Mouse (Mus musculus) hindbrain, embryonic 11.5 days (tissue): Measurements from ENCODE around the gene Fcrlb. TPM values are rescaled to one million over a fixed set of nuclear protein-coding genes. Genes with fewer than 3 reads are reported as not detected.
"Not testable (repeated sequence)": the region's sequence is repeated elsewhere in the genome, so short reads cannot be mapped to it uniquely, and the experiment has no call there.

Source experiments
- ATAC-seq: fragments of 200-750 bp; cut with Nextera tagmentation; 2 replicates; pipeline ENCODE4 v1.8.0; 2017; ENCODE audit warnings: mild to moderate bottlenecking, moderate TSS enrichment, moderate library complexity; ENCODE audit not compliant: low FRiP score
- DNase-seq: peaks from one replicate; pipeline ENCODE4 v3.0.0-alpha.2; 2015; ENCODE audit warnings: low spot score
- H3K27ac ChIP-seq: fragments of 300-500 bp; sonication (generic); 2 replicates; pipeline ENCODE4 v1.5.1; 2014; ENCODE audit warnings: mild to moderate bottlenecking, low read depth, low read length
- H3K27me3 ChIP-seq: fragments of 300-500 bp; sonication (generic); 2 replicates; pipeline ENCODE4 v1.6.1; 2014; ENCODE audit warnings: mild to moderate bottlenecking, low read length, moderate library complexity, mixed read lengths; ENCODE audit not compliant: control insufficient read depth, insufficient read depth
- H3K36me3 ChIP-seq: fragments of 300-500 bp; sonication (generic); 2 replicates; pipeline ENCODE4 v1.6.1; 2014; ENCODE audit warnings: mild to moderate bottlenecking, low read length, moderate library complexity, mixed read lengths; ENCODE audit not compliant: control insufficient read depth, insufficient read depth
- H3K4me1 ChIP-seq: fragments of 300-500 bp; sonication (generic); replicated peaks from 2 replicates; pipeline ENCODE4 v1.6.1; 2014; ENCODE audit warnings: low read length, mixed read lengths; ENCODE audit not compliant: control insufficient read depth, insufficient read depth
- H3K4me2 ChIP-seq: fragments of 300-500 bp; sonication (generic); replicated peaks from 2 replicates; pipeline ENCODE4 v1.6.1; 2014; ENCODE audit warnings: mild to moderate bottlenecking, low read depth, low read length
- H3K4me3 ChIP-seq: fragments of 300-500 bp; sonication (generic); 2 replicates; pipeline ENCODE4 v1.5.1; 2014; ENCODE audit warnings: low read depth, low read length
- H3K9ac ChIP-seq: fragments of 300-500 bp; sonication (generic); 2 replicates; pipeline ENCODE4 v1.6.1; 2014; ENCODE audit warnings: low read depth, low read length
- H3K9me3 ChIP-seq: fragments of 300-500 bp; sonication (generic); 2 replicates; pipeline ENCODE4 v1.6.1; 2016; ENCODE audit warnings: low read length; ENCODE audit not compliant: control insufficient read depth
- WGBS: fragments of 180-500 bp; shearing (Covaris S2); extraction: QIAGEN DNeasy Blood & Tissue Kit; methylation state at CpG from one replicate; pipeline ENCODE4 v1.1.7; 2014; 5-methylcytosine and 5-hydroxymethylcytosine counted together
- polyA plus RNA-seq: library from polyadenylated mRNA; unstranded; fragments of >200 nt; fragmentation: Nextera tagmentation; extraction: Ambion mirVana; gene quantifications from 2 replicates; pipeline ENCODE4 v1.2.1, GENCODE M21; 2014

Fcrlb gene
- not detected in 2 replicates for polyA plus RNA-seq

- Histone ChIP-seq H3K36me3 (no peaks in the 10 kb centered on the region), H3K9ac (no peak within 1 kb of the TSS), H3K27ac (no peak within 1 kb of the TSS), H3K4me1 (0 out of 2 replicates have a peak, but pooled peaks cover 4% of the 10 kb centered on the region), H3K4me2 (no peak within 1 kb of the TSS), H3K4me3 (no peak within 1 kb of the TSS), H3K27me3 (peaks cover 13% of the 10 kb centered on the region), H3K9me3 (no peaks in the 10 kb centered on the region)
- DNase-seq (no peak), ATAC-seq (no peak)
- 76% methylated on average over 5 of the region's 5 CpGs for WGBS
These were observed at the start of gene Fcrlb for GRCm38 (mm10) chr1:170912891-170913615. Gene Fcrlb (minus strand): TSS chr1:170912941.

DNA sequence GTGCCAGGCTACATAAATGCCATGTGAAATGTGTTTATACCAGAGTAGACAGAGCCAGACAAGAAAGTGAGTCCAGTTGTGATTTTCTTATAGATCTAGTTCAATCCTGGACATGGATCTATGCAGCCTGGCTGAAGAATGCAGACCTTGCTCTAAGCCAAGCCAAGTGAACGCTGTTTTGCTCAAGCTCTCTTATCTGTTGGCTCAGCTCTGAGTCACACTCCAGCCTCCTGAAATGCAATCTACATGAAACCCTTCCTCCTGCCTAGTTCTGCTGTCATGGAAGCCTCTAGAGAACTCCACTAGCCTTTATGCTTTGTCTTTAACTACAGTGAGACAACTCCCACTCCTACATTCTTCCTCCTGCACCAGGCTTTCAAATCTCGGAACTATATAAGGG lies 49.6 kb upstream of the Fcrlb start:
- no peaks in the 10 kb centered on the region for H3K27me3 ChIP-seq
- no peak for ATAC-seq
- no peak overlapping the region for H3K27ac ChIP-seq
- H3K36me3 ChIP-seq, result no peaks in the 10 kb centered on the region
- no peak for DNase-seq
- no peak overlapping the region for H3K4me3 ChIP-seq
- no peak overlapping the region for H3K9ac ChIP-seq
- H3K4me1 ChIP-seq, result no peaks in the 10 kb centered on the region
- H3K4me2 ChIP-seq, result no peak overlapping the region
- 76% methylated on average over 2 of the region's 2 CpGs for WGBS
- H3K9me3 ChIP-seq, result no peaks in the 10 kb centered on the region

GRCm38 (mm10) chr1:170961101-170961500 lies 48.4 kb upstream of the Fcrlb start:
- WGBS, result 82% methylated on average over 6 of the region's 6 CpGs
- no peak for DNase-seq
- Histone ChIP-seq H3K27ac (no peak overlapping the region), H3K4me2 (no peak overlapping the region), H3K9me3 (no peaks in the 10 kb centered on the region), H3K4me3 (no peak overlapping the region), H3K9ac (no peak overlapping the region), H3K27me3 (no peaks in the 10 kb centered on the region), H3K36me3 (no peaks in the 10 kb centered on the region), H3K4me1 (no peaks in the 10 kb centered on the region)
- ATAC-seq, result no peak

GRCm38 (mm10) chr1:170959791-170960190 lies 47.0 kb upstream of the Fcrlb start:
- Histone ChIP-seq H3K9ac (no peak overlapping the region), H3K27ac (no peak overlapping the region), H3K36me3 (no peaks in the 10 kb centered on the region), H3K4me1 (no peaks in the 10 kb centered on the region), H3K4me2 (no peak overlapping the region), H3K4me3 (no peak overlapping the region), H3K9me3 (no peaks in the 10 kb centered on the region), H3K27me3 (no peaks in the 10 kb centered on the region)
- ATAC-seq (no peak), DNase-seq (no peak)
- WGBS, result 82% methylated on average over 2 of the region's 2 CpGs

GRCm38 (mm10) chr1:170958225-170958624 lies 45.5 kb upstream of the Fcrlb start:
- Histone ChIP-seq H3K36me3 (no peaks in the 10 kb centered on the region), H3K9me3 (no peaks in the 10 kb centered on the region), H3K4me2 (no peak overlapping the region), H3K4me3 (no peak overlapping the region), H3K9ac (no peak overlapping the region), H3K27ac (no peak overlapping the region), H3K4me1 (no peaks in the 10 kb centered on the region), H3K27me3 (no peaks in the 10 kb centered on the region)
- ATAC-seq (no peak), DNase-seq (no peak)
- WGBS, result 63% methylated on average over 3 of the region's 3 CpGs

DNA sequence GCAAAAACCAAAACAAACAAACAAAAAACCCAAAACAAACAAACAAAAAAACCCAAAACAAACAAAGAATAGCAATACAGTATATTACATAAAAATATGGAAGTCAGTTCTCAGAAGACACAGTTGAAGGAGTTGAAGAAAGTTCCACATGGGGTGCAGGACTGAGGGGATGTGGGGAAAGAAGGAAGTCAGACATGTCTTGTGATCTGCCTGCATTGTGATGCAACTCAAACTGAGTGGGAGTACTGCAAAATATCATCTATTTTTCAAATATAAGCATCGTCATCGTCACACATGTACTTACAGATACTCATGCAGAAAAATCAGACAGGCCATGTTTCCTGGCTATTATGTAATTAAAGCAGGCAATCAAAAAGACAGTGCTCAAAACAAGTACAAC lies 40.5 kb upstream of the Fcrlb start:
- Histone ChIP-seq H3K4me2 (no peak overlapping the region), H3K4me3 (no peak overlapping the region), H3K27me3 (no peaks in the 10 kb centered on the region), H3K36me3 (no peaks in the 10 kb centered on the region), H3K9me3 (no peaks in the 10 kb centered on the region), H3K4me1 (no peaks in the 10 kb centered on the region), H3K27ac (no peak overlapping the region), H3K9ac (no peak overlapping the region)
- ATAC-seq (no peak), DNase-seq (no peak)
- WGBS, result 89% methylated on average over 2 of the region's 2 CpGs

- no peak overlapping the region for H3K4me3 ChIP-seq
- H3K4me1 ChIP-seq, result no peaks in the 10 kb centered on the region
- no peak overlapping the region for H3K27ac ChIP-seq
- no peaks in the 10 kb centered on the region for H3K27me3 ChIP-seq
- H3K4me2 ChIP-seq, result no peak overlapping the region
- no peaks in the 10 kb centered on the region for H3K36me3 ChIP-seq
- H3K9ac ChIP-seq, result no peak overlapping the region
- ATAC-seq, result no peak
- DNase-seq, result no peak
- WGBS, result 84% methylated on average over 3 of the region's 3 CpGs
- H3K9me3 ChIP-seq, result no peaks in the 10 kb centered on the region
These were observed 38.0 kb upstream of the Fcrlb start for GRCm38 (mm10) chr1:170950772-170951171.

DNA sequence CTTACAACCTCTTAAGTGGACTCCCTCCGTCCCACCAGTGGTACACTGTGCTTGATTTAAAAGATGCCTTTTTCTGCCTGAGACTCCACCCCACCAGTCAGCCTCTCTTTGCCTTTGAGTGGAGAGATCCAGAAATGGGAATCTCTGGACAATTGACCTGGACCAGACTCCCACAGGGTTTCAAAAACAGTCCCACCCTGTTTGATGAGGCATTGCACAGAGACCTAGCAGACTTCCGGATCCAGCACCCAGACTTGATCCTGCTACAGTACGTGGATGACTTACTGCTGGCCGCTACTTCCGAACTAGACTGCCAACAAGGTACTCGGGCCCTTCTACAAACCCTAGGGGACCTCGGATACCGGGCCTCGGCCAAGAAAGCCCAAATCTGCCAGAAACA lies 32.2 kb upstream of the Fcrlb start:
- H3K9me3 ChIP-seq, H3K4me1 ChIP-seq, H3K4me3 ChIP-seq, ATAC-seq, H3K27ac ChIP-seq, DNase-seq, H3K27me3 ChIP-seq, H3K36me3 ChIP-seq, H3K9ac ChIP-seq, H3K4me2 ChIP-seq: not testable (repeated sequence)
- 93% methylated on average over 1 of the region's 9 CpGs for WGBS

- ATAC-seq, H3K4me1 ChIP-seq, H3K27me3 ChIP-seq, H3K4me3 ChIP-seq, DNase-seq, H3K36me3 ChIP-seq, H3K27ac ChIP-seq, H3K4me2 ChIP-seq, H3K9me3 ChIP-seq, H3K9ac ChIP-seq: not testable (repeated sequence)
- 94% methylated on average over 9 of the region's 9 CpGs for WGBS
These were observed 31.4 kb upstream of the Fcrlb start for GRCm38 (mm10) chr1:170944151-170944550.
